Mouse (Mus musculus): ENCODE measurements around the gene Sh3bp2.

The Sh3bp2 gene

DNA sequence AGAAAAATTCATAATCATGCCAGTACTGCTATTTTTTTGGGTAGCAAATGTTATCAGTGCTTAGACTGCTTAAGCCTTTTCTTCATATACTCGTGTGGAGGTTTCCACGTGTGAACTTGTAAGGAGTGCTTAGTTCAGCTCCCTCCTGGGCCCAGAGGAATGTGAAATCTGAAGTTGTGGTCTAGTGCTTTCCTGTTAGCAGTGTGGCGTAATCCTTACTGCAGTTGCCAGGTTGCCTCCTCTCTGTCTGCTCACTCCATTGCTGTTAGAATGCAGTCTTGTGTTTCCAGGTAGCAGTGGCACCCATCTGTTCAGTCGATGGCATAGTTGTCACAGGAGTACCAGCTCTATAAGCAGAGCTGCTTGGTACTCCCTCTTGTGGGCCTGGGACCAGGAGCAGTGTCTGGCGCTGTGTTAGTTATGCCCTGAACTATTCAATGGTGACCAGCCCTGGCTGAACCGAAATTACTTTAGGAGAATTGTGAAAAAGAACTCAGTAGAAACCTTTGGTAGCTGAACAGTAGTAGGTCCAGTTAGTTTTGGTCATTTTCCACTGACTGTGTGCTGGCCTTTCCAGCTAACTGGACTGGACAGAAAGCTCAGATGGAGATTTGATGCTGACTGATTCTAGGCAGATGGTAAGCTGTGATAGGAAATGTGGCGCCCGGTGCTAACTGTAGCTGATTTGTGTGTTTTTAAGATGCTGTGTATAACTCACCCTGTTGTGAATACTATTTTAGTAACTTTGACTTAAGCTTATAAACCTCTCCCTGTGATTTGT, 81.7 kb downstream of the Sh3bp2 start:
- no peak for DNase-seq (ENCODE audit: extremely low read depth, low read depth, low spot score)

DNA sequence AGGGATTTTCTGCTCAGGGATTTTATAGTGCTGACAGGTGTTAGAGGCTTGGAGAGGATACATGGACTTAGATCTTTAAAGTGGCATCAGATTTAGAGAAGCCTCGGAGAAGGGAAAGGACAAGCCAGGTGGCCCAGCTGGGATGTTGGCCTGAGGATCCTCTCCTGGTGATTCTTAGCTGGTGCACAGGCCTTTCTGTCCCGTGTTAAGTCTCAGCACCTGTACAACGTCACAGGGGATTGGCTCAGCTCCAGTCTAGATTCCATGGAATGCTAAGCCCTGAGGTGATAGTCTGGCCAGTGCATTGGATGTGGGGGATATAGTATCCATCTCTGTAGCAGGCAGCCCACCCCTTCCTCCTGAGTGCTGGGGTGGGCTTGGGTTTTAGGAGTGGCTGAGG, 82.6 kb downstream of the Sh3bp2 start:
- no peak for DNase-seq (ENCODE audit: extremely low read depth, low read depth, low spot score)

DNA sequence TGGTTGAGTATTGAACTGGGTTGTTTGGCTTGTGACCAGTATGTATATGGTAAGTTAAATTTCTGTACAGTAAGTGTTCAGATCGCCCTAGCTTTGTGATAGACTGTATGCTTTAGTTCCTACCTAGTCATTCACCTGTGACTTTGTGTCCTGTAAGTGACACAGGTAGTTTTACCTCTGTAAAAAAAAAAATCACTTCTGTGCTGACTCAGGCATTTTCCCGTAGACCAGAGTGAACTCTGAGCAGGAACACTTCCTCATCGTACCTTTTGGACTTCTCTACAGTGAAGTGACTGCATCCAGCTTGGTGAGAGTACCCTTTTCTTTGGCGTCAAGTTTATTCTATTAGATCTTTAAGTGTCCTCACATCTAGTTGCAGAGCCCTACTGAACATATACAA, 84.3 kb downstream of the Sh3bp2 start:
- no peak for DNase-seq (ENCODE audit: extremely low read depth, low read depth, low spot score)

Measured in fat pad, adult 2 months (tissue).